Mouse (Mus musculus): ENCODE results near the gene Mrvi1.
"Not testable (repeated sequence)": the region's sequence is repeated elsewhere in the genome, so short reads cannot be mapped to it uniquely, and the experiment has no call there.

Mrvi1 gene

DNA sequence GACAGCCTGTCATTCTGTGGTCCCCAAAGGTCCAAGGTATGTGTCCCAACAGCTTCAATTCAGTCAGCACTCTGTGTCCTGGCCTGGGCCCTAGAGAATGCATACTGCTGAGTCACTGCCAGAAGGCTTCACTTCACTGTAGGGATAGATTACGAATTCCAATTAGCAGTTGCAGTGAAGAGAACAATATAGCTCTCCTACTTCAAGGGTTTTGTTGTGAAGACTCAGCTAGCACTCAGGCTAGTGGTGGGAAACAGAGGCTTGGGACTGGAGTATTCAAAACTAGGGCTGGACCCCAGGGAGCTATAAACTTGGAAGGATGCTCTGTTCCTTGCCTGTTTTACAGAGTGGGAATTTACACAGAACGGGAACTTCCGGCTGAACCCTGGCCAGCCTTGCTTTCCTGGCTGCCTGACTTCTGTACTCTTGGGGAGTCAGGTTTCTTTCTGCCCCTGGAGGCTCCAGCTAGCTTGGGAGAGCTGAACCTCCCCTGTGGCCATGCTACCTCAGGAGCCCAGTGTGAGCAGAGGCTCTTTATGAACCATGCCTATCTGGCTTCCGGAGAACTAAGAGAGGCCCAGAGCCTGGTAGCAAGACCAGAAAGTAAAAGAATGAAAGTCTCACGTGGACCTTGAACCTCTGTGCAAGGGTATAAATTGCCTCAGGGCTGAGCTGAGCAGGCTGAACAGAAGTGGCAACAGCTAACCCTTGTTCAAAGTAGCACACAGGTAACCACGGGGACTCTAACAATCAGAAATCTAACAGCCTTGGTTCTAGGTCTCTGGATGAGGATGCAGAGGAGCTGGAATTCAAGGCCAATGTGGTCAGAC lies 40.3 kb downstream of the Mrvi1 start:
- DNase-seq (ENCODE audit: low spot score) = peak; percentile 41

DNA sequence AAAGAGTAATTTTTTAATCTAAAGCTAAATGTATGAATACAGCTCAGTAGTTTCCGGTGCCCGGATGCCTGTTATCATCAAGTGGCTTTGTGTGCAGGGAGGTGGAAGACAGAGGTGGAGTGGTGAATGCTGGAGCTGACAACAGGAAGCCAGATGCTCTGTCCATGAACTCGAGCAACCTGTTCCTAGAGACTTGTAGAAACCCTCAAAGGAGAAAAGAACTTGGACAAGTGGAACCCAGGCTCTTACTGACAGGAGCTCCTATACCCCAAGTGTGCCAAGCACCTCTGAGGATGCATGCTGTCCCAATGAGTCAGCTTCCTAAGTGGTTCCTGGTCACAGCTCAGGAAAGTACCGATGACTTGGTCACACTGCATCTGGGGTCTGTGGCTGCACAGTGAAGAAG lies 41.1 kb downstream of the Mrvi1 start:
- DNase-seq (ENCODE audit: low spot score) = no peak

DNA sequence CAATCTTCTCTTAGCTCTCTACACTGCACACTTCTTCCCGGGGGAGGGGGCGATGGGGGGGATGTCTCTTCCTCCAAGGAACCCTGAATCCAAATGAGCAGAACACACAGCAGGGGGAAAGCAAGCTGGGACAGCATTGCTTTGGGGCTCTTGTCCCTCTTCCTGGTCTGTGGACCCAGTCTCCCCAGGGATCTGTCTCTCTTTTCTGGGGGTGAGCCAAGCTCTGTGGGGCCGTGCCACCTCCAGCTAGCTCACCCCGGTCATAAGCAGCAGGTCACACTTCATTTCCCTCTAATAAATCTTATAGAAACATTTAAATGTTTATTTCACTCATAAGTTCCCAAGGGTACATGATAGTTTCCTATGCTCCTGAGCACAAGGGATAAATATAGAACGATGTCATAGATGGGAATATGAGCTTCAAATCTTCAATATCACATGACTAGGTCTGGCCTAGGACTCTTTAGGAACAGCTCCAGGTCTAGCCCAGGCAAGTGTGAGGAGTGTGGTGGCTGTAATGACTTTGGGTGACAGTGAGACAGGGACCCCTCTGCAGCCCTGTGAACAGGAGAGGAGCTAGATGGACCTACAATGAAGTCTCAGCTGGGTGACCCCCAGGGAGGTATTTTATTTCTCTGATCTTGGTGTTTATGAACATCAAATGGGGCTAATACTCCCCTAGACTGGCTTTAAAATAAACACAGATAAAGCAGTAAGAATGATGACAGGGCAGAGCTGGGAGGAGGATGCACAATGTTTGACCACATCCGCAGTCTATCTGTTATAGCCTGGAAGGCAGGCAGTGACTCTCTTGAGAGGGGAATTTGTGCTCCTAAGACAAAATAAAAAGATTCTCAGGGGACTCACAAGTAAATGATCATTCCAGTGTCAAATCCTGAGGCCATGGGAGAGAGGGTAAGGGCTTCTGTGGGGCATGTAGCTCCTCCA lies 46.2 kb downstream of the Mrvi1 start:
- no peak for DNase-seq (ENCODE audit: low spot score)

DNA sequence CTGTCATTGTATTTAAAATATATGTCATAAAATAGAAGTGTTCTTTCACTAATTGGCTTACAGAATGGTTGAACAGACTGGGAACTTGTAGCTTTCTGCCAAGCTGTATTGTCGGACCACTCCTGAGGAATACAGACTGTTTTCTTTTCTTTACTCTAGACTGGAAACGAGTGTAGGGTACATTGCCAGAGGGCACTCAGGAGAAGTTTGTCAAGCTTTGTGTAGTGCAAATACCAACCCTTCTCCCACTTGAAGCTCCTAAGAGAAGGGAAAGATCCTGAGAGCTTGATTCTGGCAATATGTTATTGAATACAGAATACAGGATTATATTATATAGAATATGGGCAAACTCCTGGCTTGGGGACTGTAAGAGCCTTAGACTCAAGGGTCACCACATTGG lies 48.3 kb downstream of the Mrvi1 start:
- no peak for DNase-seq (ENCODE audit: low spot score)

DNA sequence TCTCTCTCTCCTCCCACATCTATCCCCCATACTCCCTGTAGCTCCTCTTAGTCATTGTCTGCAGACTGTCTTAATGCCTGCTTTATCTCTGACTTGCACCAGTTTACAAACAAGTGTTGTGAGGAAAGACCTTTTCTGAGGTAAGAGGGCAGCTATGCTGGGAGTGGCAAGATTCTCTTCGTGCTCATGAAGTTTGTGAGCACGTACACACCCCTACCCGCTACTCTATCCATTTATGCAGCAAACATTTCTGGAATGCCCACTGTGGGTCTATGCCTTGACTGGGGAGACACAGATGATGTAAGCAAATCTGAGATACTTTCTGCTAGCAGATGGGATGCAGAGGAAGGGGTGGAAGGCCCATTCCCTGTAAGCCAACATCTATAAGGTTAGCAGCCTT lies 48.9 kb downstream of the Mrvi1 start:
- DNase-seq (ENCODE audit: low spot score) = no peak

DNA sequence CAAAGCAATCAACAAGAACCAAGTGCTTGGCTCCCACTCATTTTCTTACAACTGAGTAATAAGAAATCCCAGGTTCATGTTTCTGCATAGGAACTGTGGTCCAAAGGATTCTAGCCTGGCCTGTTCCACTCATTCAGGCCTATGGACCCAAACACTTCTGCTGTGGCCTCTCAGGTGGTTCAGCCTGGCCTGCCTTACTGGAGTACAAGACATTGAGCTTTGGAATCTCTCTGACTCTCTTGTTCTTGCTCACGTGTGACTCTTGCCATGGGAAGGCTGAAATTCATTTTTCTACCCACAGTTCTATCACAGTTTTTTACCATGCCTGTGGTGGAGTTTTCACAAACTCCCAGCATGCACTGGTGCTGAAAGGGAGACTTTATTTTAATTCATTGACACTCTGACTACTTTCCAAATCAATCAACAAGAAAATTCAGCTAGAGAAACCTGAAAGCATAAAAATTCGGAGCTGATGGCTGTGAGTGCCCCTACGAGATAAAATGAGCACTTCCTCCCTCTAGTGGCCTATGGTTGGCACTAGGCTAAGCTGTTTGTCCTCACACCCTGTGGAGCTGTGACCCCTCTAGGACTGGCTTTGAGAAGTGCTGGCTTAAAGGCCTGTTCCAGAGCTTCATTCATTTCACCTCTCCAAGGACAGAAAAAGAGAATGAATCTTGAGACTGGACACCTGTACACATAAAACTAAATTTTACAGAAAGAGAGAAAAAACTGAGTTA lies 52.0 kb downstream of the Mrvi1 start:
- DNase-seq (ENCODE audit: low spot score) = peak; percentile 77

DNA sequence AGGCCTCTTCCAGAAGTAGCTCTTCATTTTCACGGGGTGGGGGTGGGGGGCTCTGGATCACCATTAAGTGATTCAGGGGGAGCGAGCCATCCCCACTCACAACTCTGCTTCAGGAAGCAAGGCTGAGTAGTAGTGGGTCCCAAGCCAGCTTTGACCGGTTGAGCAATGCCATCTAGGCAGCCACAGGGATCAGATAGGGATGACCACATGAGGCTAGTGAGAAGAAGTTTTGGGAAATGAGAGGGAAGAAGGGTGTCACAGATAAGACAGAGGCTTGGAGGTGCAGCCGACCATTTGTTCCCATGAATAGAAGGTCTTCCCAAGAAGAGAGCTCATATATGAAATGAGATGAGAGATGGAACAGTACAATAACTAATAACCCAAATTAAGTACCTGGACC lies 55.7 kb downstream of the Mrvi1 start:
- no peak for DNase-seq (ENCODE audit: low spot score)

DNA sequence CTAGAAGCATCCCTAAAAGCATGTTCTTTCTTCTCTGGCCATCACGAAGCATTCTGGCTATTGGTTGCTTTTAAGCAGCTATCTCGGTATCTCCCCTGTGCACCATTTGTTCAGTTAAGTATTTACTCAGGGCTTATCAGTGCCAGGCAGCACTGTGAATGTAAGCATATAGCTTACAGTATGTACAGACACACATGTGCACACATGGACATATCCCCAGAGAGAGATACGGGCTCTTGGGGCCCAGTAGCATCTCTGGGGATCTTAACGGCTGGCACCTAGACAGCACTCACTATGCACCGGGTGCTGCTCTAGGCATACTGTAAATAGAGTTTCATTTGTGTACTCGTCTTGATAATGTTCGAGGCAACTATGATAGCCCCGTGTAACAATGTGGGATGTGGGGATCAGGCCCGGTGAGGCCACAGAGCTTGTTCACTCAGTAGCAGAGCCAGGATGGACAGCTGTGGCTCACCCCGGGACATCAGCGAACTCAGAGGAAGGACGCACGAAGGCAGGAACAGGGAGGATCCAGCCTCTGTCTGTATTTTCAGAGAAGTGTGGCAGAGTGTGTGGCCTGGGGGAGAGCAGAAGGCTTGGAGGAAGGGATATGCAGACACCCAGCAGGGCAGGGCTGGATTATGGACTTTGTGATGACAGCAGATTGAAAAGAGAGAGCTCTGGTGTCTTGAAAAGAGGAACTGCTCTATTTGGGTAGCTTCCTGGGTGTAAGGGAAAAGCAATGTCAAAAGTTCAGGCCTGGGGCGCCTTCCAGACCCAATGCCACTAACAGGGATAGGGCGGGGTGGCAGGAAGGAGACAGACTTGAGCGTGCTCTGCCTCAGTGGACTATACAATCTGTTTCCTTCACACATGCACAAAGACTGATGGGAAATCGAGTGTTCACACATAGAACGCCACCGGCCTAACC lies 61.7 kb downstream of the Mrvi1 start:
- peak; percentile 4 for DNase-seq (ENCODE audit: low spot score)

DNA sequence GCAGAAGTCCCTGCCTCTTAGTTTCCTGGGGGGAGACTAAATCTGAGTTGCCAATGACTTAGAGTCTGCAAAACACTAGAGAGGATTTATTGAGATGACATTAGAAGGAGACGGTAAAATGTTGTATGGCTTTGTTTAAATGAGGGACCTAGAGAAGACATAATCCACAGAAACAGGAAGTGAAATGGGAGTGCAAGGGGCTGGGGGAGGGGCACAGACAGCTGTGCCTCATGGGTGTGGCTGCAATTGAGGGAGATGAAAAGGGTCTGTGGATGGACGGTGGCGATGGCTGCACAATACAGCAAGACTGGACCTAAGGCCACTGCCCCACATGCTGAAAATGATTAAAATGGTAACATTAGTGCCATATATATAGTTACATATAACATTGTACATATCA lies 62.5 kb downstream of the Mrvi1 start:
- peak; percentile 8 for DNase-seq (ENCODE audit: low spot score)

DNA sequence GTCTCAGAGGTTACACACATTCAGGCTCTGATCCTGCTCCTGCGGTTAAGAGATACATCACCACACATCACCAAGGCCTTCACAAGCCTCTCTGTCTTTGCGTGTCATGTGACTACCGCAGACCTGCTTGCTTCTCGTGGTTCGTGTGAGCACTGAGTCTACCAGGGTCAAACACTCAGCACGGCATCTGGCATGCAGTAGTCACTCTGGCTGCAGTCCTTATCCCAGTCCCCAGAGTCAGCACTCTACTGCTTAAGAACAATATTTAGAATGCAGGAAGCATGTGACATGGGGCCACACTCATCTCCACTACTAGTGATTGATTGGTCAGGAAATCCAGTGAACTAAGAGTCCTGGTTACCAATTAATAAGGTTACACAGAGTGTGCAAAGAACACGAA lies 66.3 kb downstream of the Mrvi1 start:
- peak; percentile 4 for DNase-seq (ENCODE audit: low spot score)

DNA sequence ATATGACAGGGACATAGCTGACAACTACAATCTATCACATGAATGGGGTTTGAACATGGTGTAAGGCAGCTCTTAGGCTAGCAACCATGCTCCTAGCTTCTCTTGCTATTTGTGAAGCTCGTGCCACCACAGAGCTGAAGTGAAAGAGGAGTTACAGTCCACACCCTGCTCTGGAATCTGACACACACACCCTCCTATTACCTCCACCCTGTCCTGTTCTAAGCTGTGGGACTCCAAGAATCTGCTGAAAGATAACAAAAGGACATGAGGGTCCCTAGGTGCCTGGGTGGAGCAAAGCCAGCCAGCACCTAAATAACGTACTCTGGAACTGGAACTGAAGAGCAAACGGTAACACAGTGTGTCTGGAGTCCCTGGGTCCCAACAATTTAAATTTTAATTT lies 67.7 kb downstream of the Mrvi1 start:
- no peak for DNase-seq (ENCODE audit: low spot score)

DNA sequence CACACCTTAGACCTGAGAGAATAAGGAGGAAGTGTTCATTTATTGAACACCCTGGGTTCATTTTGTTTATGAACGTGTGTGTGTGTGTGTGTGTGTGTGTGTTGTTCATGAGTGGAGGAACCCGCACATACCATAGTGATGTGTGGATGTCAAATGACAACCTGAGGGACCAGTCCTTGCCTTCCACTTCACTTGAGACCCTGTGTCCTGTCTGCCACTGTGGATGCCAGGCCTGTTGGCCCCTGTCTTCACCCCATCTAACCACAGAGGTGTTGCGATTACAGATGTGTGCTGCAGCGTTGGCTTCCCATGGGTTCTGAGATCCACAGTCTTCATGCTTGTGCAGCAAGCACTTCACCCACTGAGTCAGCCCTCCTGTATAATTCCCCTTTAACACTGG lies 68.5 kb downstream of the Mrvi1 start:
- no peak for DNase-seq (ENCODE audit: low spot score)

DNA sequence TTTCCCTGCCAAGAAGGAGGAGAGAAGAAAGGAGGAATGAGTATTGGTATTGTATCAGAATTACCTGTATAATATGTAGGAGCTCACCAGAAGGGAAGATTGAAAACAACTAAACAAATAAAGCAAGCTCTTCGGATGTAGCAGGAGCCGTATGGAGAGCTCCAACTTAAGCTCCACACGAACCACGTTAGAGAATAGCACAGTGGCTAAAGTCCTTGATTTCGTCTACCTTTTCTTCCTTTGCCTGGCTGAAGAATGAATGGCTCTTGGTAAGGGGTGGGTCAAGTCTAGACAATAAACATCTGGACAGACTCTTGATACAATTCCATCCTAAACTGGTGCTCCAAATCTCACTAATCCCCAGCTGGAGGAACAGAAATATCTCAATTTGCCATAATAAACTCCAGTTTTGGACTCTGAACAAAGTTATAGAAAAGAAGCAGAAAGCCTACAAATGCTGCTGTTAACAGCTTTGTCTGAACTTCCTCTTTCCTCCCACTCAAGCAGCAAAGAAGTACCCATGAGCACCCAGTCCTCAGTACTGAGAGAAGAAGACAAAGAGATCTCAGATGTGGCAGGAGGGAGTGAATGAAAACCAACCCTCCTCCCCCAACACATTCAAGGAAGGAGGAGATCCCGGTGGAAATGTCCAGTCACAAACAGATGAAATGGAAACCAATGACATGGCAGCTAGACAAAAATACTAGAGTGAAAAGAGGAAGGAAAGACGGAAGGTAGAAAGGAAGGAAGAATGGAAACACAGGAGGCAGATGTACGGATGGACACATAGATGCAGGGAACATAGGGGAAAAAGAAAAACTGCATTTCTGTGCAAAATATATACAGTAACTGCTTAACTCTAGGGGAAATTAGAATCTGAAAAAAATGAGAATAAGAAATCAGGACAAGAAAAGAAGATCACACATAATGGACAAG lies 73.8 kb downstream of the Mrvi1 start:
- no peak for DNase-seq (ENCODE audit: low spot score)

DNA sequence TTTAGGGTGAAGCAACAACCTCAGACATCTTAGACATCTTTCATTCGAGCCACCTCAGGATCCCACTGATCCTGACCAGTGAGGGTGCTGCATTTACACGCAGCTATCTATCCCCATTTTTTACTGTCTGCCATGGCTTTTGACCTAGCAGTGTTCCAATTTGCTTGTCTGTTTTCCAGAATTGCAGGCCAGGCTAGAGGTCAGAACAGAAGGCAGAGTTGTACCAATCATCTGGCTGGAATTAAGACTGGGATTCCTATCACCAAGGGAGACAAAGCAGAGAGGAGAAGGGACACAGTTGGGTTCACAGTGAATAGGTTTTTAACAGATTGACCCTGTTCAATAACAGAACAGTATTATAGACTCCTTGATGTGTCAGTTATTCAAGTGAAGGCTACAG lies 75.7 kb downstream of the Mrvi1 start:
- DNase-seq (ENCODE audit: low spot score) = no peak

DNA sequence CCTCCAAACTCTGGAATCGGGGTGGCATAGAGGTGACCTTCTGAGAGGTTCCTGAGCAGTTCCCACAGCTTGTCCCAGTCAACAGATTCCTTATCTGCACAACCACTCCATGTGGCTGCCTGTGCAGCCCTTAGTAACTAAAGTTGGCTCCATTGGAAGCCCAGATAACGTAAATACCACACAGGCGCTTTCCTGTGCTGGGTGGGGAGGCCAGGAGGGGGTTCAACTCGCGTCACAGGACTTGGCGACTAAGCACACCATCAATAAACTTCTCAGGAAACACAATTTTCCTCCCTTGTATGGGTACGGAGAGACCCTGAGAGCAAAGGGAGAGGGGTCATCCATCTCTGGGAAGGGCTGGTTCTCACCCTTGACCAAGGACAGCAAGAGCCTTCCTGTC lies 79.0 kb downstream of the Mrvi1 start:
- DNase-seq (ENCODE audit: low spot score) = no peak

DNA sequence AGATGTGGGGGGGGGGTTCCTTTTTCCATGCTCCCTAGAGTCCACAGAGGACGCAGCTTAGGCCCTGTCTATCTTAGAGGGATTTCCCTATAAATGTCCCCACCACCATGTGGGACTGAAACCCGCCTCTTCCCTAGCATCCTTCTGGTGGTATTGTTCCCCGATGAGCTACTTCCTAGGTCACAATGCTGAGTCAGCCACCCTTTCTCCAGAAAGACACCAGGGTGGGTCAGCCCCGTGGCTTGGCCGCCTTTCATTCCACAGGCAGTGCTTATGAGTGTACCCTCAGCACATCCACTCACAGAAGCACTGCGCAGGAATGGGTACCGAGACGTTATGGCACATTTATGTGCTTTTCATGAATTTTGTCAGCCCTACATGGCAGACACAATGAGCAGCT lies 85.1 kb downstream of the Mrvi1 start:
- no peak for DNase-seq (ENCODE audit: low spot score)

DNA sequence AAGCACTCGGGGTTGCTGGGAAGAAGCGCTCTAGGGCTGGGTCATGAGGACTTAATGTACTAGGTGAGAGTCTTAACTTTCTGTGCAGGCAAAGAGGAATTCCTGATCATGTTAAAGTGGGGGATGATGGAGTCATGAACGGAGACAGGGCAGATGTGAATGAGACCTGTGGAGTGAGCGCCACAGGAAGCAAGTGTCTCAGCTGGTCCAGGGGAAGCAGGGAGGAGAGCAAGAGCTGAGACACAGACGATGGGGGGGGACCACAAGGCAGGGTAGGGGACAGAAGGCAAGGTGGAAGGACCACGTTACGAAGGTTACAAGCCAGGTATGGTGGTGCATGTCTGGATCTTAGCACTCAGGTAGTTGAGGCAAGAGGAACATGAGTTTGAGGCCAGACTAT lies 85.8 kb downstream of the Mrvi1 start:
- DNase-seq (ENCODE audit: low spot score) = no peak

DNA sequence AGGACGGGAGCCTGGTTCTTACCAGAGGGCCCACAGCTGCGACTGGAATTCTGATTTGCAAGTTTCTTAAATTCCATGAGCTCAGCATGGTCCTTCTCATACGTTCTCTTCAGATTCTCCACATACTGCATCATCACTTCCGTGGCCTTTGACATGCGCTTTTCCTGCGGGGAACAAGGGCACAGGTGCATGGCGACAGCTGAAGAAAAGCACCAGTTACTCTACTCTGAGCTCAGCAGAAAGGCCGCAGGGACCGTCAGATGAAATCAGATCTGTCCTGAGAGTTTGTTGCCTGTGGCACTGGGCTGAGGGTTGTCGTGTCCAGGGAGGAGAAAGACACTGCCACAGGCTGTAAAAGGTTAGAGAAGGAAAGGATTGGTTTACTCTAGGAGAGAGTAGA lies 86.5 kb downstream of the Mrvi1 start:
- DNase-seq (ENCODE audit: low spot score) = not testable (repeated sequence)

DNA sequence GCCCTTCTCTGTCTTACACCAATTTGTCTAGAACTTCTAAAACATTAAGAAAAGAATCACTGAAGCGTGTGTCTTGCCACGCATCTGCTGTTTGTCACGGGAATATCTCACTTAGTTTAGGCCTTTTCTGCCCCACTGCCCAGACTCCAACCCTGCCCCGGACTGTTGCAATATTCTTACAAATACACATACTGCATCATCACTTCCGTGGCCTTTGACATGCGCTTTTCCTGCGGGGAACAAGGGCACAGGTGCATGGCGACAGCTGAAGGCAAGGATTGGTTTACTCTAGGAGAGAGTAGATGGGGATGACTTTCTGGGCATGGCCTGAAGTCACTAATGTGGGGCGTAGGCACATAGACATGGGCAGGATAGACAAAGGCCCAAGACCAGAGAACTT lies 87.6 kb downstream of the Mrvi1 start:
- no peak for DNase-seq (ENCODE audit: low spot score)

DNA sequence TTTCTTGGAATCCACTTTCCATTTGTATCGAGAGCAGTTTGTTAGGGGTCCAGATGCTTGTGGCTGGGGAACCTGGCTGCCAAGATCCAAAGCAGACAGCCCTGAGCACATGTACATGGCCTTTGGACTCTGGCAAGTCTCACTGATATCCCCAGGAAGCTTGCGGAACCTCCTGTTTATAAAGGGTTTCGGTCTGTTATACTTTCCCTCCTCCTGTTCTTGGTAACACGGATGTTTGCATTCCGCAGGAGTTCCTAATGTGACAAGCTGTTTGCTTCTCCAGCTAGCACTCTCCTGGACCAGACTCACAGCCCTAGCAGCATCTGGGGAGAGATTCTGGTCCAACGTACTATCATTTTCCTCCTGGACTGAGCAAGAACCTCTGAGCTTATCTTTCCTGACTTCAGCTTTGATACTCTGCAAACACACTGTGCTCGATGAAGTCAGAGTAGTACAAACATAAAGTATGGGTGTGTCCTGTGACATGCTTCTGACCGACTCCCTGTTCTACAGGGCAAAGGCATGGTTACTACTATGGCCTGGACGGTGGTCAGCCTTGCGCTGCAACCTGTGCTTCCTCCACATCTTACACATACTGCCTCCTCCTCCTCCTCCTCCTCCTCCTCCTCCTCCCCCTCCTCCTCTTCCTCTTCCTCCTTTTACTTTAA lies 88.2 kb downstream of the Mrvi1 start:
- no peak for DNase-seq (ENCODE audit: low spot score)

Data from embryo, embryonic 10.5 days (tissue).